Mouse (Mus musculus) CH12.LX (cell line): ENCODE measurements at regions not wholly inside any gene's neighbourhood (a gene's known extent, or its start where the extent isn't known, plus 50 kb on each side); places are given as distances from the start of the nearest gene placed in this dataset.
A peak's percentile ranks its signal among the peaks of the same experiment; 100 is the strongest.

ENCODE experiments used
- DNase-seq: peaks from one replicate; pipeline ENCODE4 v3.0.0-alpha.2; 2013; ENCODE audit errors: extremely low read depth
- H3K27ac ChIP-seq: 2 replicates; pipeline ENCODE4 v1.5.1; 2012; ENCODE audit warnings: low read depth, mild to moderate bottlenecking, control low read depth, moderate library complexity; ENCODE audit not compliant: insufficient read depth
- H3K27me3 ChIP-seq: replicated peaks from 2 replicates; pipeline ENCODE3; 2012; ENCODE audit warnings: inconsistent platforms
- H3K36me3 ChIP-seq, 2 experiments: replicated peaks in 1 of 2; 2 replicates each; pipeline versions ENCODE3 to v1.6.1; 2012; ENCODE audit warnings: inconsistent platforms in 1 of 2, low read length in 1 of 2, mild to moderate bottlenecking in 1 of 2, mixed read lengths in 1 of 2, moderate library complexity in 1 of 2; ENCODE audit not compliant: control insufficient read depth in 1 of 2, insufficient read depth in 1 of 2
- H3K4me1 ChIP-seq, 2 experiments: 2 replicates each; pipeline ENCODE4 v1.6.1; 2012; ENCODE audit warnings: inconsistent platforms in 1 of 2, moderate library complexity in 1 of 2; ENCODE audit not compliant: insufficient read depth in 2 of 2, control insufficient read depth in 1 of 2
- H3K4me2 ChIP-seq: 2 replicates; pipeline ENCODE4 v1.6.1; 2012; ENCODE audit warnings: low read depth, mild to moderate bottlenecking, control low read depth; ENCODE audit not compliant: poor library complexity, insufficient read depth, severe bottlenecking
- H3K4me3 ChIP-seq, 3 experiments: fragments of 150-350 bp in 1 of 3; sonication (generic) in 1 of 3; replicated peaks in 1 of 3; 2 replicates each; pipeline versions ENCODE3 to v1.5.1; 2011 to 2012; ENCODE audit warnings: low read depth in 2 of 3, low read length in 2 of 3, mild to moderate bottlenecking in 2 of 3, moderate library complexity in 2 of 3, control low read depth in 1 of 3, improper control_type of control experiment in 1 of 3, inconsistent platforms in 1 of 3, mixed read lengths in 1 of 3; ENCODE audit not compliant: poor library complexity in 1 of 3
- H3K79me2 ChIP-seq: replicated peaks from 2 replicates; pipeline ENCODE4 v1.6.1; 2012; ENCODE audit warnings: mild to moderate bottlenecking, moderate library complexity; ENCODE audit not compliant: control insufficient read depth, poor library complexity, insufficient read depth, severe bottlenecking; ENCODE audit errors: extremely low read depth
- H3K9ac ChIP-seq: 2 replicates; pipeline ENCODE4 v1.6.1; 2012; ENCODE audit warnings: low read depth, mild to moderate bottlenecking, control low read depth, moderate library complexity; ENCODE audit not compliant: insufficient read depth
- H3K9me3 ChIP-seq: replicated peaks from 2 replicates; pipeline ENCODE3; 2012; ENCODE audit warnings: low read length, inconsistent platforms, mixed read lengths
- CHD1 ChIP-seq: IDR thresholded peaks from 2 replicates; pipeline ENCODE4 v1.6.1; 2012; ENCODE audit warnings: low read depth, low read length, improper control_type of control experiment, inconsistent platforms
- CHD2 ChIP-seq: IDR thresholded peaks from 2 replicates; pipeline ENCODE4 v1.6.1; 2011; ENCODE audit warnings: low read length, improper control_type of control experiment
- CTCF ChIP-seq, 2 experiments: IDR thresholded peaks in 1 of 2; conservative IDR thresholded peaks in 1 of 2; 2 replicates each; pipeline ENCODE4 v1.5.1; 2011 to 2012; ENCODE audit warnings: low read depth in 2 of 2, low read length in 2 of 2, improper control_type of control experiment in 1 of 2, inconsistent platforms in 1 of 2, mild to moderate bottlenecking in 1 of 2, moderate library complexity in 1 of 2
- ELF1 ChIP-seq: IDR thresholded peaks from 2 replicates; pipeline ENCODE4 v1.6.1; 2014; ENCODE audit warnings: low read depth, mild to moderate bottlenecking, inconsistent platforms, low read length, improper control_type of control experiment
- IRF4 ChIP-seq: IDR thresholded peaks from 2 replicates; pipeline ENCODE4 v1.6.1; 2014; ENCODE audit warnings: low read depth, mild to moderate bottlenecking, inconsistent platforms, low read length, improper control_type of control experiment
- JUN ChIP-seq: IDR thresholded peaks from 2 replicates; pipeline ENCODE4 v1.6.1; 2011; ENCODE audit warnings: low read depth, mild to moderate bottlenecking, low read length, improper control_type of control experiment, moderate library complexity; ENCODE audit not compliant: insufficient read depth
- MAFK ChIP-seq: IDR thresholded peaks from 2 replicates; pipeline ENCODE4 v1.6.1; 2011; ENCODE audit warnings: low read length, improper control_type of control experiment; ENCODE audit not compliant: insufficient replicate concordance
- MEF2A ChIP-seq: IDR thresholded peaks from 2 replicates; pipeline ENCODE4 v1.6.1; 2014; ENCODE audit warnings: low read depth, mild to moderate bottlenecking, inconsistent platforms, low read length, improper control_type of control experiment, borderline replicate concordance
- MXI1 ChIP-seq: IDR thresholded peaks from 2 replicates; pipeline ENCODE4 v1.6.1; 2011; ENCODE audit warnings: mild to moderate bottlenecking, low read depth, low read length, improper control_type of control experiment
- MYC ChIP-seq: IDR thresholded peaks from 2 replicates; pipeline ENCODE4 v1.6.1; 2011; ENCODE audit warnings: low read depth, mild to moderate bottlenecking, improper control_type of control experiment, low read length
- NRF1 ChIP-seq: IDR thresholded peaks from 2 replicates; pipeline ENCODE4 v1.6.1; 2014; ENCODE audit warnings: low read depth, mild to moderate bottlenecking, inconsistent platforms, low read length, improper control_type of control experiment, moderate library complexity
- PAX5 ChIP-seq: IDR thresholded peaks from 2 replicates; pipeline ENCODE4 v1.6.1; 2012; ENCODE audit warnings: low read length, inconsistent platforms, mixed read lengths
- POLR2A ChIP-seq: IDR thresholded peaks from 2 replicates; pipeline ENCODE4 v1.6.1; 2011; ENCODE audit warnings: low read depth, mild to moderate bottlenecking, improper control_type of control experiment, low read length
- RAD21 ChIP-seq: IDR thresholded peaks from 2 replicates; pipeline ENCODE4 v1.6.1; 2011; ENCODE audit warnings: low read depth, mild to moderate bottlenecking, low read length, improper control_type of control experiment, moderate library complexity
- RCOR1 ChIP-seq: conservative IDR thresholded peaks from 2 replicates; pipeline ENCODE4 v1.6.1; 2012; ENCODE audit warnings: low read depth, mild to moderate bottlenecking, inconsistent platforms, low read length, improper control_type of control experiment
- SIN3A ChIP-seq: IDR thresholded peaks from 2 replicates; pipeline ENCODE4 v1.6.1; 2012; ENCODE audit warnings: low read length, improper control_type of control experiment, inconsistent platforms
- SMC3 ChIP-seq: IDR thresholded peaks from 2 replicates; pipeline ENCODE4 v1.6.1; 2011; ENCODE audit warnings: low read depth, low read length, improper control_type of control experiment
- ZC3H11A ChIP-seq: IDR thresholded peaks from 2 replicates; pipeline ENCODE4 v1.6.1; 2012; ENCODE audit warnings: low read depth, mild to moderate bottlenecking, inconsistent platforms, low read length, improper control_type of control experiment
- ZKSCAN1 ChIP-seq: IDR thresholded peaks from 2 replicates; pipeline ENCODE4 v1.6.1; 2012; ENCODE audit warnings: low read depth, inconsistent platforms, low read length, improper control_type of control experiment, borderline replicate concordance
- dilution Hi-C: fragments of 300-500 bp; cut with MboI; formaldehyde crosslinking; loops from 2 replicates; pipeline ENCODE4 v1.14.3; 2020; ENCODE audit warnings: low sequenced_read_pairs; ENCODE audit not compliant: extremely low pct_unique_long_range_greater_than_20kb, extremely low pct_ligation_motif_present
- in situ Hi-C: fragments of 300-500 bp; cut with MboI; formaldehyde crosslinking; loops from 3 replicates; pipeline ENCODE4 v1.14.3; 2019; ENCODE audit warnings: low sequenced_read_pairs, low pct_ligation_motif_present, low pct_unique_long_range_greater_than_20kb, mixed read lengths

GRCm38 (mm10) chr12:17113465-17114177 is 63.1 kb downstream of the Kcnf1 start:
- Histone ChIP-seq H3K9me3 (no peaks in the 10 kb centered on the region), H3K4me3 (no peak overlapping the region), H3K9ac (no peak overlapping the region), H3K4me2 (no peak overlapping the region), H3K36me3 (no peaks in the 10 kb centered on the region), H3K4me1 (peaks cover 0 to 9% of the 10 kb centered on the region in 2 experiments; a peak in 2 of 4 replicates), H3K27me3 (no peaks in the 10 kb centered on the region), H3K27ac (no peak overlapping the region), H3K79me2 (no peaks in the 10 kb centered on the region)
- no peak for DNase-seq
- dilution Hi-C loops, result no loop called here
- TF ChIP-seq MAFK (no peak), IRF4 (no peak), POLR2A (no peak)
- in situ Hi-C loops, result no loop called here

- Histone ChIP-seq H3K79me2 (no peaks in the 10 kb centered on the region), H3K4me3 (no peak overlapping the region), H3K27ac (no peak overlapping the region), H3K9me3 (no peaks in the 10 kb centered on the region), H3K27me3 (no peaks in the 10 kb centered on the region), H3K9ac (no peak overlapping the region), H3K4me1 (peaks cover 0 to 9% of the 10 kb centered on the region in 2 experiments; a peak in 2 of 4 replicates), H3K4me2 (no peak overlapping the region), H3K36me3 (no peaks in the 10 kb centered on the region)
- no peak for DNase-seq
- in situ Hi-C loops (no loop called here), dilution Hi-C loops (no loop called here)
- TF ChIP-seq CHD1 (no peak), ZC3H11A (no peak), JUN (no peak), MAFK (no peak), SIN3A (no peak), MYC (no peak), ZKSCAN1 (no peak)
- TF ChIP-seq, all 38 proteins: peak for 0
These were observed 63.8 kb downstream of the Kcnf1 start for GRCm38 (mm10) chr12:17112781-17113464.

- H3K27me3 ChIP-seq, result peaks cover under 1% of the 10 kb centered on the region
- TF ChIP-seq CTCF (conservative IDR thresholded peaks at IDR 0.05 in 1 of 2, IDR thresholded peaks at IDR 0.05 in 1 of 2; ENCODE audit: low read depth in 2 of 2, low read length in 2 of 2) (peak in 1 of 2 experiments; percentile 61; a peak in 2 of 4 replicates), SMC3 (peak; percentile 24; the same call in 1 of the 2 replicates), NRF1 (no peak), RAD21 (peak; percentile 54), ELF1 (no peak), SIN3A (no peak), CHD2 (no peak), MEF2A (no peak), MXI1 (no peak), RCOR1 (no peak), POLR2A (no peak), MAFK (no peak), PAX5 (no peak)
- TF ChIP-seq, all 38 proteins: peak for 3
- in situ Hi-C loops, result no loop called here
- no peak for DNase-seq
- peaks cover 15 to 34% of the 10 kb centered on the region in 2 experiments for H3K4me1 ChIP-seq
- H3K79me2 ChIP-seq, result no peaks in the 10 kb centered on the region
- dilution Hi-C loops, result no loop called here
- H3K4me3 ChIP-seq, result no peak overlapping the region
- peaks cover 3% of the 10 kb centered on the region for H3K9me3 ChIP-seq
- H3K4me2 ChIP-seq, result no peak overlapping the region
- no peak overlapping the region for H3K9ac ChIP-seq
- H3K27ac ChIP-seq, result no peak overlapping the region
- H3K36me3 ChIP-seq, result no peaks in the 10 kb centered on the region
These were observed 70.5 kb downstream of the Kcnf1 start for GRCm38 (mm10) chr12:17106220-17106619.
